Mouse (Mus musculus): ENCODE data around the gene Srpr. TPM values are rescaled to one million over a fixed set of nuclear protein-coding genes. Genes with fewer than 3 reads are reported as not detected.

Srpr gene
- polyA plus RNA-seq, 1 experiment: 52.8 TPM

DNA sequence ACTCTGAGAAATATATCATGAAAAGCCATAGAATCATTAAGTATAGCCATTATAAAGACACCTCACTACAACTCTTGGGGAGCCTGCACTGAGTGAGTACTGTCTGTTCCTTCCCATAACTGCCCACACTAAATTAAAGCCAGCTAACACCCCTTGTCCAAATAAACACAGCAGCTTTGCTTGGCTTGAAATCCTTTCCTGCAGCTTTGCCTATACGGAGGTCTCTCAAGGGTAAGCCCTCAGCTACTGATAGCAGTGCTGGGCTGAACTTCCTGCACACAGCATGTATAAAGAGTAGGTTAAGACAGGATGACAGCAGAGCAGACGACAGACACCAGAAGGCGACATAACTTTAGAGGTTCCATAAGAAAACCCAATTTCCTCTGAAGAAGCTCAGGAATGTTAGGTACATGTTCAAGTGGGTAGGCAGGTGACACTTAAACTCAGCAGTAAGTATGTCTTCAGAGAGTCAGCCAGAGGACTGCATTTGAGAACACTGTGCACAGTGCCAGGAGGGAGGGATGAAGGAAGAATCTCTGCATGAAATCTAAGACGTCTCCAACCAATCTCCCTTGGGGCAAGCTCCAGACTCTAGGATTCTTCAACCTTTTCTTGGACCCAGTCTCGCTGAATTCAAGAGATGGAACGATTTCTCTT, 39.1 kb downstream of the Srpr start:
- no peak overlapping the region for H3K27ac ChIP-seq (ENCODE audit: insufficient read depth, low read length)
- H3K4me3 ChIP-seq (ENCODE audit: insufficient read depth, low read length): no peak overlapping the region
- H3K4me1 ChIP-seq (ENCODE audit: control insufficient read depth, insufficient read depth, low read length): no peaks in the 10 kb centered on the region
- TF ChIP-seq POLR2A (IDR thresholded peaks at IDR 0.05; ENCODE audit: extremely low read depth, insufficient read depth, low read length): no peak
- TF ChIP-seq CTCF (IDR thresholded peaks at IDR 0.05; ENCODE audit: extremely low read depth, insufficient read depth, low read length): no peak

- no peak overlapping the region for H3K4me3 ChIP-seq (ENCODE audit: insufficient read depth, low read length)
- TF ChIP-seq POLR2A (IDR thresholded peaks at IDR 0.05; ENCODE audit: extremely low read depth, insufficient read depth, low read length) (no peak), CTCF (IDR thresholded peaks at IDR 0.05; ENCODE audit: extremely low read depth, insufficient read depth, low read length) (no peak)
- no peaks in the 10 kb centered on the region for H3K4me1 ChIP-seq (ENCODE audit: control insufficient read depth, insufficient read depth, low read length)
- H3K27ac ChIP-seq (ENCODE audit: insufficient read depth, low read length): no peak overlapping the region
Measured at GRCm38 (mm10) chr9:35239734-35240133, 39.8 kb downstream of the Srpr start.

GRCm38 (mm10) chr9:35247405-35247804, 47.4 kb downstream of the Srpr start:
- no peaks in the 10 kb centered on the region for H3K4me1 ChIP-seq (ENCODE audit: control insufficient read depth, insufficient read depth, low read length)

GRCm38 (mm10) chr9:35249476-35249875, 49.5 kb downstream of the Srpr start:
- no peak overlapping the region for H3K27ac ChIP-seq (ENCODE audit: insufficient read depth, low read length)
- TF ChIP-seq CTCF (IDR thresholded peaks at IDR 0.05; ENCODE audit: extremely low read depth, insufficient read depth, low read length) (no peak), POLR2A (IDR thresholded peaks at IDR 0.05; ENCODE audit: extremely low read depth, insufficient read depth, low read length) (no peak)
- no peak overlapping the region for H3K4me3 ChIP-seq (ENCODE audit: insufficient read depth, low read length)
- H3K4me1 ChIP-seq (ENCODE audit: control insufficient read depth, insufficient read depth, low read length): no peaks in the 10 kb centered on the region

More at GRCm38 (mm10) chr9:35247405-35247804, 47.4 kb downstream of the Srpr start:
- H3K27ac ChIP-seq (ENCODE audit: insufficient read depth, low read length): no peak overlapping the region
- H3K4me3 ChIP-seq (ENCODE audit: insufficient read depth, low read length): no peak overlapping the region
- no peak for TF ChIP-seq POLR2A (IDR thresholded peaks at IDR 0.05; ENCODE audit: extremely low read depth, insufficient read depth, low read length)
- no peak for TF ChIP-seq CTCF (IDR thresholded peaks at IDR 0.05; ENCODE audit: extremely low read depth, insufficient read depth, low read length)

DNA sequence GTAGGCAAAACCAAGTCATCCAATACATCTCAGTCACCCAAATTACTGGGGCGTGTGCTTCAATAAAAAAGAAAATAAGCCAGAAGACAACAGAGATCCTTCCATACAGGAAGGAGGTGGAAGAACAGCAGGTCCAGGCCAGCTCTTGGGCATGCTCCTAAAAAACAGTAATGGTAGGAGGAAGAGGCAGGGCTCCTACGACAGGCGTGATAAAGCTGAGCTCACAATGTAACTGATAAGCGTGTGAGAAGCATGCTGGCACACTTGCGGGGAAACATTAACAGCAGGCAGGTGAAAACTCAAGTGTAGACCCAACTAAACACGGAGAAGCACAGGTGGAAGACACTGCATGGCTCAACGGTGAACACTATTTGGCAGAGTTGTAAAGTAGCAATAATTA, 57.4 kb downstream of the Srpr start:
- Histone ChIP-seq H3K4me3 (ENCODE audit: insufficient read depth, low read length) (no peak overlapping the region), H3K4me1 (ENCODE audit: control insufficient read depth, insufficient read depth, low read length) (no peaks in the 10 kb centered on the region), H3K27ac (ENCODE audit: insufficient read depth, low read length) (no peak overlapping the region)
- TF ChIP-seq CTCF (IDR thresholded peaks at IDR 0.05; ENCODE audit: extremely low read depth, insufficient read depth, low read length) (no peak), POLR2A (IDR thresholded peaks at IDR 0.05; ENCODE audit: extremely low read depth, insufficient read depth, low read length) (no peak)

GRCm38 (mm10) chr9:35262418-35262817, 62.4 kb downstream of the Srpr start:
- H3K4me3 ChIP-seq (ENCODE audit: insufficient read depth, low read length): no peak overlapping the region
- TF ChIP-seq CTCF (IDR thresholded peaks at IDR 0.05; ENCODE audit: extremely low read depth, insufficient read depth, low read length): no peak
- TF ChIP-seq POLR2A (IDR thresholded peaks at IDR 0.05; ENCODE audit: extremely low read depth, insufficient read depth, low read length): no peak
- H3K4me1 ChIP-seq (ENCODE audit: control insufficient read depth, insufficient read depth, low read length): no peaks in the 10 kb centered on the region; the same call in 1 of the 2 replicates
- no peak overlapping the region for H3K27ac ChIP-seq (ENCODE audit: insufficient read depth, low read length)

DNA sequence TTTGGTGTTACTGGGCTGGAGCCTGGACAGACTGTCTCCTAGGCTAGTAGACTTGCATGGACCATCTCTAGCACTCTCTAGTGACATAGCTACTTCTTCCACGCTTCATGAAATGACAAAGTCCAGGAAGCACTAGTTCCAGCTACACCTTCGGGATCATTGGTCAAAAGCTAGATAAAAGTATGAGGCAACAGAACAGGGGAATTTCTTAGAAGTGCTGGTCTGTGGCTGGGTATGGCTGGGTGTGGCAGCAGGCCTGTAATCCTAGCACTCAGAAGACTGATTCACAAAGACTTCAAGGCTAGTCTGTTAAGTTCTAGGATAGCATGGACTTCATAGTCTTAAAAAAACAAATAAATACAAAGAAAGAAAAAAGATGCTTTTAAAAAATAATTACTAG, 63.5 kb downstream of the Srpr start:
- no peak for TF ChIP-seq CTCF (IDR thresholded peaks at IDR 0.05; ENCODE audit: extremely low read depth, insufficient read depth, low read length)
- no peak for TF ChIP-seq POLR2A (IDR thresholded peaks at IDR 0.05; ENCODE audit: extremely low read depth, insufficient read depth, low read length)
- Histone ChIP-seq H3K4me1 (ENCODE audit: control insufficient read depth, insufficient read depth, low read length) (no peaks in the 10 kb centered on the region; the same call in 1 of the 2 replicates), H3K4me3 (ENCODE audit: insufficient read depth, low read length) (no peak overlapping the region), H3K27ac (ENCODE audit: insufficient read depth, low read length) (no peak overlapping the region)

- Histone ChIP-seq H3K4me1 (ENCODE audit: control insufficient read depth, insufficient read depth, low read length) (no peaks in the 10 kb centered on the region; the same call in 1 of the 2 replicates), H3K4me3 (ENCODE audit: insufficient read depth, low read length) (no peak overlapping the region), H3K27ac (ENCODE audit: insufficient read depth, low read length) (no peak overlapping the region)
- TF ChIP-seq CTCF (IDR thresholded peaks at IDR 0.05; ENCODE audit: extremely low read depth, insufficient read depth, low read length) (no peak), POLR2A (IDR thresholded peaks at IDR 0.05; ENCODE audit: extremely low read depth, insufficient read depth, low read length) (no peak)
Measured at GRCm38 (mm10) chr9:35264509-35264908, 64.5 kb downstream of the Srpr start.

GRCm38 (mm10) chr9:35267146-35267975, 67.4 kb downstream of the Srpr start, which contains the start of the genes Fam118b and Rpusd4:
Fam118b (minus strand) TSS chr9:35267805.
Rpusd4 (plus strand) TSS chr9:35267865.
- H3K27ac ChIP-seq (ENCODE audit: insufficient read depth, low read length): peak within 1 kb of the TSS; percentile 57; the same call in 1 of the 2 replicates
- TF ChIP-seq POLR2A (IDR thresholded peaks at IDR 0.05; ENCODE audit: extremely low read depth, insufficient read depth, low read length): peak; percentile 95
- no peak for TF ChIP-seq CTCF (IDR thresholded peaks at IDR 0.05; ENCODE audit: extremely low read depth, insufficient read depth, low read length)
- peak within 1 kb of the TSS; percentile 94 for H3K4me3 ChIP-seq (ENCODE audit: insufficient read depth, low read length)
- H3K4me1 ChIP-seq (ENCODE audit: control insufficient read depth, insufficient read depth, low read length): no peaks in the 10 kb centered on the region; the same call in 1 of the 2 replicates

Data from cortical plate, adult 2 months (tissue).